Mouse (Mus musculus) embryonic facial prominence, embryonic 13.5 days (tissue): ENCODE measurements around the gene Clasrp. TPM values are rescaled to one million over a fixed set of nuclear protein-coding genes. Genes with fewer than 3 reads are reported as not detected.

Experiments
- ATAC-seq: fragments of 200-750 bp; cut with Nextera tagmentation; 2 replicates; pipeline ENCODE4 v1.8.0; 2017; ENCODE audit warnings: low read depth; ENCODE audit not compliant: insufficient number of reproducible peaks, insufficient read depth, low FRiP score, low TSS enrichment
- H3K27ac ChIP-seq: fragments of 300-500 bp; sonication (generic); 2 replicates; pipeline ENCODE4 v1.5.1; 2015; ENCODE audit warnings: moderate library complexity, mild to moderate bottlenecking, inconsistent platforms
- H3K27me3 ChIP-seq: fragments of 300-500 bp; sonication (generic); 2 replicates; pipeline ENCODE4 v1.6.1; 2015; ENCODE audit warnings: mild to moderate bottlenecking, inconsistent platforms
- H3K36me3 ChIP-seq: fragments of 300-500 bp; sonication (generic); 2 replicates; pipeline ENCODE4 v1.6.1; 2015; ENCODE audit warnings: mild to moderate bottlenecking, inconsistent platforms
- H3K4me1 ChIP-seq: fragments of 300-500 bp; sonication (generic); 2 replicates; pipeline ENCODE4 v1.6.1; 2015; ENCODE audit warnings: inconsistent platforms
- H3K4me2 ChIP-seq: fragments of 300-500 bp; sonication (generic); 2 replicates; pipeline ENCODE4 v1.6.1; 2015; ENCODE audit warnings: moderate library complexity, mild to moderate bottlenecking, inconsistent platforms
- H3K4me3 ChIP-seq: fragments of 300-500 bp; sonication (generic); 2 replicates; pipeline ENCODE4 v1.5.1; 2015; ENCODE audit warnings: mild to moderate bottlenecking, inconsistent platforms
- H3K9ac ChIP-seq: fragments of 300-500 bp; sonication (generic); 2 replicates; pipeline ENCODE4 v1.6.1; 2015; ENCODE audit warnings: mild to moderate bottlenecking, inconsistent platforms
- H3K9me3 ChIP-seq: fragments of 300-500 bp; sonication (generic); 2 replicates; pipeline ENCODE4 v1.6.1; 2016; ENCODE audit warnings: inconsistent platforms
- WGBS: fragments of 180-500 bp; shearing (Covaris S2); methylation state at CpG from one replicate; pipeline ENCODE4 v1.1.7; 2015; ENCODE audit warnings: mixed read lengths; 5-methylcytosine and 5-hydroxymethylcytosine counted together
- polyA plus RNA-seq: library from polyadenylated mRNA; unstranded; fragments of >200 nt; fragmentation: Nextera tagmentation; extraction: Ambion mirVana; gene quantifications from 2 replicates; pipeline ENCODE4 v1.2.1, GENCODE M21; 2015

Gene Clasrp
- polyA plus RNA-seq, 1 experiment from 2014 or later: 73.9 TPM

DNA sequence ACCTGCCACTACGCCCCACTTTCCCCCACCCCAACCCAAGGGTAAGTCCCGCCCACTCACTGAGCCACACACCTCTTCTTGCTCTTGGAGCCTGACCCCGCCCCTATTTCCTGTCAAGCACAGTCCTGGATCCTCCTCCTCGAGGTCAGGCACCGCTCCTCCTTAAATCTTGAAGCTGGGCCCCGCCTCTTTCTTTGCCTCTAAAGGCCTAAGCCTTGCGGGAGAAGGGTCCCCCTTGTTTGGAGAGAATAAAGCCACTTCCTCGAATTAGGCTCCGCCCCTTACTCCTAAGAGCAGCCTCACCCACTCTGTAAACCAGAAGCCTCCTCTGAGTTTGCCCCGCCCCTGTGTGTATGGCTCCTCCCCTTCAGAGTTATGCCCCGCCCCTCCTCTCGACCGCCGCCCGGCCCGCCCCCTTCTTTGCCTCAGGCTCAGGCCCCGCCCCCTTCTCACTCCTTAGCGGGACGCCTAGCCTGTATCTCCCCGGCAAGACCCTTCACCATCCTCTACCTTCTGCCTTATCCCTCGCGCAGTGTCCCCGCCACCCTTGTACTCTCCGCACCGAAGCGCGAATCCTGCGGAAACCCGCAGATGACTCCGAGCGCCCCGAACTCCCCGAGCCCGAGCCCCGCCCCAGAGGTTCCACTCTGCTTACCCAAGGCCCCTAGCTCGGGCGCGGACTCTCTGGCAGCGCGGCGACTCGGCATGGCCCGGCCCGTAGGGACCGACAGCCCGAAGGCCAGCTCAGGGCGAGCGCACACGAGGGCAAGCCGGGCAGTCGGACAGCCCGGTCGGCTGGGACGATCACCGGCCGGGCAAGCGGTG lies 24.5 kb upstream of the Clasrp start:
- H3K27ac ChIP-seq: peak overlapping the region; percentile 88
- no peaks in the 10 kb centered on the region for H3K27me3 ChIP-seq
- WGBS: 1% methylated on average over 57 of the region's 57 CpGs
- peaks cover 20% of the 10 kb centered on the region for H3K36me3 ChIP-seq
- H3K4me2 ChIP-seq: peak overlapping the region; percentile 84
- H3K4me1 ChIP-seq: 0 out of 2 replicates have a peak, but pooled peaks cover 4% of the 10 kb centered on the region
- H3K9me3 ChIP-seq: no peaks in the 10 kb centered on the region
- H3K4me3 ChIP-seq: peak overlapping the region; percentile 79
- peak overlapping the region; percentile 68 for H3K9ac ChIP-seq
- peak; percentile 87 for ATAC-seq

DNA sequence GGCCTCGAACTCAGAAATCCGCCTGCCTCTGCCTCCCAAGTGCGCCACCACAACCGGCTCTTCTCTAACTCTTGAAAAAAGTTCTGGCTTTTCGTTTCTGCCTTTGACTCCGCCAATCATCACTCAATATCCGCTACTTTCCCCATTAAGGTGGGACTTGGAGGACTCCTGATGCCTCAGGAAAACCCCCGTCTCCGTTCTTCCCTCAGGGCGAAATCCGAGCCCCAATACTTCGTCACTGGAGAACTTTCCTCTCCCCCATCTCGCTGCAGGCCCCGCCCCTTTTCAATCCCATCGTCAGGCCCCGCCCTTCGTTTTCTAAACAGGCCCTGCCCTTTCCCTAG lies 23.9 kb upstream of the Clasrp start:
- 15% methylated on average over 17 of the region's 17 CpGs for WGBS
- Histone ChIP-seq H3K4me3 (peak overlapping the region; percentile 79), H3K9ac (no peak overlapping the region), H3K27me3 (no peaks in the 10 kb centered on the region), H3K4me2 (peak overlapping the region; percentile 84), H3K4me1 (0 out of 2 replicates have a peak, but pooled peaks cover 4% of the 10 kb centered on the region), H3K27ac (peak overlapping the region; percentile 88), H3K36me3 (peaks cover 15% of the 10 kb centered on the region), H3K9me3 (no peaks in the 10 kb centered on the region)
- ATAC-seq: peak; percentile 4; the same call in 1 of the 2 replicates

DNA sequence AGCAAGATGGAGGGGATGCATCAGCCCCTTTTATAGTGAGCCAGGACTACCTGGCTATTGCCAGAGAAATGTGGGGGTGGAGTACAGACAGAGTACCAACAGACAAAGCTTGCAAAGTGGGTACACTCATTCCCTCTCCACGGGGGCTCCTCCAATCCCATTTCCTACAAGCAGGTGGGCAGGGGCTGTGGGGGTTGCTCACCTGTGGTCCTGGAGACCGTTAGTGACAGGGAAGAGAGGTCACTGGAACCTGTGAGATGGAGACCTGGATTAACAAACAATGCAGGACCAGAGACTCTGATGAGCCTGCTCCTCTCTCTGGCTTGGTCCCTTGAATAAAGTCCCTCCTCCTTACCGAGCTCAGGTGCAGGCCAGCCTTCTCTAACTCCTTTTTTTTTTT lies 23.4 kb upstream of the Clasrp start:
- 67% methylated on average over 3 of the region's 3 CpGs for WGBS
- peaks cover 10% of the 10 kb centered on the region for H3K36me3 ChIP-seq
- H3K4me2 ChIP-seq: peak overlapping the region; percentile 84
- no peaks in the 10 kb centered on the region for H3K27me3 ChIP-seq
- H3K4me3 ChIP-seq: peak overlapping the region; percentile 79
- H3K4me1 ChIP-seq: 0 out of 2 replicates have a peak, but pooled peaks cover 4% of the 10 kb centered on the region
- H3K27ac ChIP-seq: no peak overlapping the region
- no peak for ATAC-seq
- no peak overlapping the region for H3K9ac ChIP-seq
- no peaks in the 10 kb centered on the region for H3K9me3 ChIP-seq

DNA sequence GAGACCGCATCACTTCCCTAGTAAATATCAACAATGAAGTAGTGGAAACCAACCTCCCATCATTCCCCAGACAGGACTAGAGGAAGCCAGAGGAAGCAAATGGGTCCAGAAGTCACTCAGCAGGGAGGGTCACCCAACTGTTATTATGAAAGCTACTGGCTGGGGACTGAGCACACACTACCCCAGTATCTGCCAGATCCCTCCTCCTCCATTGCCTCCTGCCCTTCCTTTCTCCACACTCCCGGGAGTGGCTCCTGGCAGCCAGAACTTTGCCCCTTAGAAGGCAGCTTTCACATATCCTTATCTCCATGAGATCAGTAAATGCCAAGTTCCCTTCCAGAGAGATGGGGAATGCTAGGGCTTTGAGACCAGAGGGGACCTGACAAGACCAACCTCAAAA lies 19.1 kb upstream of the Clasrp start:
- Histone ChIP-seq H3K27me3 (peaks cover 12% of the 10 kb centered on the region), H3K36me3 (no peaks in the 10 kb centered on the region), H3K4me3 (no peak overlapping the region), H3K4me1 (peaks cover 7% of the 10 kb centered on the region; the same call in 1 of the 2 replicates), H3K9me3 (no peaks in the 10 kb centered on the region), H3K4me2 (no peak overlapping the region), H3K9ac (no peak overlapping the region), H3K27ac (no peak overlapping the region)
- no peak for ATAC-seq
- WGBS: 73% methylated on average over 2 of the region's 2 CpGs

DNA sequence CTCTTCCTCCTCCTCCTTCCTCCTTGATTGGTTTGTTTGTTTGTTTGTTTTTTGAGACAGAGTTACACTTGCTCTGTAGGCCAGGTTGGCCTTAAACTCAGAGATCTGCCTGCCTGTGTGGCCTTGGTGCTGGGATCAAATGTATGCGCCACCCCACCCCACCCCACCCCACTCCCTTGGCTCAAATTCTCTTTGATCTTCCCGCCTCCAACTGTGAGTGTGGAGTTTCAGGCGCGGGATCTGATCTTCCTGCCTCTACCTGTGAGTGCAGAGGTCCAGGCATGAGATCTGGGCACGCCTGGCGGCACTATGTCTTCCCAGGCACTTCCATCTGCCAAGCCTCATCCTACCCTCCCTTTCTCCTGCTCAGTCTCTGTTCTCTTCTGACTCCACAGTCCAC lies 18.0 kb upstream of the Clasrp start:
- Histone ChIP-seq H3K36me3 (no peaks in the 10 kb centered on the region), H3K4me1 (peaks cover 7% of the 10 kb centered on the region; the same call in 1 of the 2 replicates), H3K9me3 (no peaks in the 10 kb centered on the region), H3K4me3 (no peak overlapping the region), H3K4me2 (no peak overlapping the region), H3K27ac (no peak overlapping the region), H3K27me3 (peaks cover 12% of the 10 kb centered on the region), H3K9ac (0 out of 2 replicates have a peak overlapping the region, but pooled peaks have one; percentile 16)
- WGBS: 31% methylated on average over 6 of the region's 6 CpGs
- ATAC-seq: no peak

DNA sequence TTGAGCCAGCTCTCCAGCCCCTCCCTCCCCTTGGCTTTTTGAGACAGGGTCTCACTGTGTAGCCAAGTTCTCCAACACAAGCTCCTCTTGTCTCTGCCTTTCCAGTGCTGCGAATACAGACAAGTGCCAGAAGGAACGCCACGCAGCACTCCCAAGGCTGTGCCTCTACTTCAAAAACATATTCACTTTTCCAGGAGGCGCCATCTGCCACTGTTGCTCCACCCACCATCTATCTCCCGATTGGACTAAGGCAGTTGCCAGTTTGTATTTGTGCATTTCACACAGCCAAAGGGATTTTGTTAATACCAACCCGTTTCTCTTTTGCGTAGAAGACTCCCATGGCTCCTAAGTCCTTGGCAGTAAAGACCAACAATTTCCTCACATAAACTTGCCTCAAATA lies 16.5 kb upstream of the Clasrp start:
- no peaks in the 10 kb centered on the region for H3K9me3 ChIP-seq
- H3K36me3 ChIP-seq: no peaks in the 10 kb centered on the region
- ATAC-seq: no peak
- WGBS: 87% methylated on average over 7 of the region's 7 CpGs
- H3K4me2 ChIP-seq: no peak overlapping the region
- H3K27ac ChIP-seq: no peak overlapping the region
- peaks cover 7% of the 10 kb centered on the region; the same call in 1 of the 2 replicates for H3K4me1 ChIP-seq
- H3K4me3 ChIP-seq: no peak overlapping the region
- peaks cover 12% of the 10 kb centered on the region for H3K27me3 ChIP-seq
- H3K9ac ChIP-seq: no peak overlapping the region

DNA sequence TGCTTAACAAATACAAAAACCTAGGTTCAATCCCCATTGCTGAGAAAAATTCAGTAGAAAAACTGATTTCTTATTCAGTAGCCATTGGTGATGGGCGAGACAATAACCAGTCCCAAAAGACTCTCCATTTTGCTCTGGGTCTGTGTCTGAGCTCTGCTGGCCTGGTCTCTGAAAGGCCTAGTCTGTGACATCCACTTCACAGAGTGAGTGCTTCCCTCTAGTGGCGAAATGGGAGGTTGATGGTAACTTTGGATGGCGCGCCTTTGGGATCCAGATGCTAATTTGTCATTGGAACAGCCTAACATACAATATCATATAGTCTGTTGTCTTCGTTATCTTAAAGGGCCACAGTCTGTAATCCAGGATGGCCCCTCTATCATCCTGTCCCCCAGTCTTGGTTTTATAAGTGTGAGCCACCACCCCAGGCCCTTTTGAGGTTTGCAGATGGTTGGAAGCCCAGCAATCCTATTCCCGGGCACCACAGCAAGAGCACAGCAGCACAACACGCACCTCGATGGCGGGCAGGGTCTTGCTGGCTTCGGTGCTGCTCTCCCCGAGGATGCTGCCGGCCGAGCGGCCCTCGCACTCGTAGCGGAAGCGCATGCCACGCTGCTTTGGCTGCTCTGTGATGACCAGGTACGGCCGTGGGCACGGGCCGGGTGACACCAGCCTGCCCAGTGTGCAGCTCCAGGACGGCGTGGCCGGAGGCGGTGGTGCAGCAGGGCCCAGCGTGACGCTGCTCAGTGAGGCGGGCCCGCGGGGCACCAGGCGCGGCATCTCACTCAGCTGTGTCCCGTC lies 14.9 kb upstream of the Clasrp start:
- Histone ChIP-seq H3K4me1 (peaks cover 7% of the 10 kb centered on the region; the same call in 1 of the 2 replicates), H3K4me3 (peak overlapping the region; percentile 43), H3K27ac (no peak overlapping the region), H3K27me3 (peaks cover 12% of the 10 kb centered on the region), H3K36me3 (no peaks in the 10 kb centered on the region), H3K9me3 (no peaks in the 10 kb centered on the region), H3K9ac (peak overlapping the region; percentile 72), H3K4me2 (peak overlapping the region; percentile 66)
- 5% methylated on average over 35 of the region's 35 CpGs for WGBS
- no peak for ATAC-seq

DNA sequence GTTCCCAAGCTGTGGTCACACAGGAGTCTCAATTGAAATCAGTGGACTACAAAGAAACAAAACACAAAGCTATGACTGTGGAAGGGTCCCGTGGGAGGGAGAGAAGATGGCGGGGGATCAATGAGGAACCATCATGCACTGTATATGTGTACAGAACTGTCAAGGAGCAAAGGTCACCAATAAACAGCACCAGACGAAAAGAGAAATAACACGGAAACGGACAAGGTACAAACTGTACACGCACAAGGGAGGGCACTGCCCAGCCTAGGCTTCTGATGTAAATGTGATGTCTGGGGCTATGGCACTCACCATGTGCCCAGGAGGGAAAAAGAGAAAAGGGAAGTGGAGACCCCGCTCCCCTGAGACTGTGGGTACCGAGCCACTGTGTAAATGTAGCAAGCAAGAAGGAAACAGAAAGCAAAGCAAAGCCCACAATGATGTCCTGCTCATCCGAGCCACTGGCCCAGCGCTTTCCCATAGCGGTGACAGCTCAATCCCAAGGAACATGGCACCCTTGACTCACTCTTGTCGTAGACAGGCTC lies 10.8 kb upstream of the Clasrp start:
- no peak overlapping the region for H3K27ac ChIP-seq
- peaks cover 7% of the 10 kb centered on the region; the same call in 1 of the 2 replicates for H3K4me1 ChIP-seq
- peaks cover 10% of the 10 kb centered on the region for H3K27me3 ChIP-seq
- no peak overlapping the region for H3K9ac ChIP-seq
- no peak overlapping the region for H3K4me3 ChIP-seq
- WGBS: 86% methylated on average over 12 of the region's 12 CpGs
- H3K4me2 ChIP-seq: no peak overlapping the region
- peaks cover 15% of the 10 kb centered on the region; the same call in 1 of the 2 replicates for H3K36me3 ChIP-seq
- ATAC-seq: no peak
- H3K9me3 ChIP-seq: no peaks in the 10 kb centered on the region

DNA sequence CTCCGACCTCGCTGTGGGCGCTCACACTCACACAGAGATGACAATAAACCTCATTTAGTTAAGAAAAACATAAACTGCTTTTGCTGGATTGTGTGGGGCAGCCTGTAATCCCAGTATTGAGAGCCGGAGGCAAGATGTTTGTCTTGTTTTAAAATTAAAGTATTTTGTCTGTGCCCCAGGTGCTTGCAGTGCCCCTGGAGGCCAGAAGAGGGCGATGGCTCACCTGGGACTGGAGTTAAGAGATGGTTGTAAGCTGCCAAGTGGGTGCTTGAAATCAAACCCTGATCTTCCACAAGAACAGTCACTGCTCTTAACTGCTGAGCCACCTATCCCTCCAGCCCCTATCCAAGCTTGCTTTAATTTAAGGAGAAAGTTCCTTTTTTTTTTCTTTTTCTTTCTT lies 6.7 kb upstream of the Clasrp start:
- no peak for ATAC-seq
- H3K9me3 ChIP-seq: no peaks in the 10 kb centered on the region
- H3K4me1 ChIP-seq: no peaks in the 10 kb centered on the region
- H3K4me3 ChIP-seq: no peak overlapping the region
- peaks cover 15% of the 10 kb centered on the region; the same call in 1 of the 2 replicates for H3K36me3 ChIP-seq
- no peak overlapping the region for H3K27ac ChIP-seq
- no peaks in the 10 kb centered on the region for H3K27me3 ChIP-seq
- H3K4me2 ChIP-seq: no peak overlapping the region
- no peak overlapping the region for H3K9ac ChIP-seq
- 80% methylated on average over 5 of the region's 5 CpGs for WGBS

DNA sequence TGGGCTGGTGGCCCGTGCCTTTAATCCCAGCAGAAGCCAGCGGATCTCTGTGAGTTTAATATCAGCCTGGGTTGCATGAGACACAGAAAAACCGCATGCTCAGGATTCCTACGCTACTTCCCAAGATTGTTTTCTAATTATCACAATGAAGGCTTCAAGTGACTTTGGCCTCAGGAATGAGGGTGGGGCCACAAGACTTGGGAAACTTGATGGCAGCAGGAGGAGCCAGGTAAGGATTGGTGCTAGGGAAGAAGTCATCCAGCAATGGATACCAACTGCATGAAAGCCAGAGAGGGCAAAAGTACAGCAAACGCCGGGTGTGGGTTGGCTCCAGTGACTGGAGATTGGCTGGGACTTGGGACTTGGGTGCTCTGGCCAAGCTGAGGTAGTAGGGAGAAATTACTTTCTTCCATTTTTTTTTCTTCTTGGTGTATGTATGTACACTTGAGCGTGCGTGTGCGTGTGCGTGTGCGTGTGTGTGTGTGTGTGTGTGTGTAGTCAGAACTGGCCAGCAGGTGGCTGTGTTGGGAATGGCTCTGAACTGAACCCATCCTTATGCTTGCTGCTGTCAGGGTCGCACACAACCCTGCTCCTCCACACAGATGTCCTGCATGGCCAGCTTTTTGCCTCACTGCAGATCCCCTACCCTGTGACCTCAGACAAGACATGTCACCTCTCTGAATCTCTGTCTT lies 5.5 kb upstream of the Clasrp start:
- WGBS: 84% methylated on average over 12 of the region's 12 CpGs
- Histone ChIP-seq H3K27ac (no peak overlapping the region), H3K4me3 (no peak overlapping the region), H3K4me1 (no peaks in the 10 kb centered on the region), H3K4me2 (no peak overlapping the region), H3K9me3 (no peaks in the 10 kb centered on the region), H3K36me3 (peaks cover 15% of the 10 kb centered on the region; the same call in 1 of the 2 replicates), H3K9ac (no peak overlapping the region), H3K27me3 (no peaks in the 10 kb centered on the region)
- ATAC-seq: no peak

DNA sequence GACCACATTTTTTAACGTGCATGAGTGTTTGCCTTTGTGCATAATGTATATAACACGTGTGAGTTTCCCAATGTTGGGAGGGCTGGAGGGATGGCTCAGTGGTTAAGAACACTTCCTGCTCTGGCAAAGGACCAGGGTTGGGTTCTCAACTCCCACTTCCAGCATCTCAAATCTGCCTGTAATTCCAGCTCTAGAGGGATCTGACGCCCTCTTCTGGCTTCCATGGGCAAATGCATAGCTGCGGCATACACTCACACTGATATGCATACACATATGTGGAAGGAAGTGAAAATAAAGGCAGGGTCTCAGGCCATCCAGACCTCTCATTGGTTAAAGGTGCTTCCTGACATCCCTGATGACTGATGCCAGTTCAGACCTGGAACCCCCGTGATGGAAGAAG lies 3.0 kb upstream of the Clasrp start:
- 83% methylated on average over 5 of the region's 5 CpGs for WGBS
- Histone ChIP-seq H3K27ac (no peak overlapping the region), H3K4me2 (no peak overlapping the region), H3K4me1 (peaks cover 14% of the 10 kb centered on the region), H3K4me3 (no peak overlapping the region), H3K36me3 (peaks cover 18% of the 10 kb centered on the region; the same call in 1 of the 2 replicates), H3K9ac (no peak overlapping the region), H3K9me3 (no peaks in the 10 kb centered on the region), H3K27me3 (no peaks in the 10 kb centered on the region)
- ATAC-seq: no peak
